11 mouse cellular contexts compared by ENCODE assay signal in the genomic region with DNA sequence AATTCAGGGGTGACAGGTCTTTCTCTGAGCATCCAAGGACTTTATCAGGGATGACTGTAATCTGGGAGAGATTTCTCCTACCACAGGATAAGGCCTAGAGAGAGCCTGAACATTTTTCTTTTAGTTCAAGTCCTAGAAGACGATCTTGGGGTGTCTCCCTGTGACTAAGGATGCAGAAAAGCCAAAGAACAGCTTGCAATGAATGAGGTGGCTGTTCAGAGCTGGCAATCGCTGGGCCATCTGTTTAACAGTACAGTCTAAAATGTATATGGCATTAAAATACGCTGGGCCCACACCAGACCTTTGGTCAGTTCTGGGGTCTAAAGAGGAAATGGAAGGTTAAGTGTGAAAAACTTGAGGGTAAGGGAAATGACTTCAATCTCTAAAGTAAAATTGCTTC.
DNase-seq lines count a peak whose midpoint lies in the region; ATAC-seq and TF ChIP-seq lines count a peak whose summit lies in the region.
"Had no signal": no experiment of that assay in that cellular context is flagged by ENCODE, and none has a peak within 500 bp of the region (broad histone marks: within the 10 kb centered on the region; RNA-seq: fewer than 3 reads in every experiment).

No protein-coding gene starts in this region.

- no peak for ATAC-seq in forebrain, embryonic 15.5 days (replicated peaks)
- ATAC-seq in hindbrain, embryonic 13.5 days (ENCODE audit: low FRiP score), result no peak
- ATAC-seq in hindbrain, embryonic 12.5 days (ENCODE audit: low FRiP score), result no peak
- ATAC-seq in megakaryocyte, adult 5-6 weeks (ENCODE audit: poor library complexity, severe bottlenecking), result no peak
- no peak for ATAC-seq in midbrain, postnatal 0 days (ENCODE audit: low FRiP score)

- H3K36me3 ChIP-seq in forebrain, embryonic 10.5 days (replicated peaks), result no peaks in the 10 kb centered on the region
- no peaks in the 10 kb centered on the region for H3K36me3 ChIP-seq in forebrain, embryonic 15.5 days
- no peaks in the 10 kb centered on the region for H3K36me3 ChIP-seq in hindbrain, embryonic 13.5 days
- no peaks in the 10 kb centered on the region for H3K36me3 ChIP-seq in hindbrain, embryonic 12.5 days
- peaks cover 21% of the 10 kb centered on the region for H3K36me3 ChIP-seq in megakaryocyte, embryonic 14.5 days (replicated peaks; ENCODE audit: low read length)
- no peaks in the 10 kb centered on the region for H3K36me3 ChIP-seq in midbrain, postnatal 0 days (ENCODE audit: insufficient read depth, low read length)
- H3K36me3 ChIP-seq: embryonic facial prominence, embryonic 13.5 days; stomach, embryonic 15.5 days had no signal

- no peak overlapping the region for H3K9ac ChIP-seq in forebrain, embryonic 15.5 days (replicated peaks)
- H3K9ac ChIP-seq in hindbrain, embryonic 13.5 days, result 0 out of 2 replicates have a peak overlapping the region, but pooled peaks have one; percentile 8
- H3K9ac ChIP-seq in hindbrain, embryonic 12.5 days, result no peak overlapping the region
- no peak overlapping the region for H3K9ac ChIP-seq in midbrain, postnatal 0 days (replicated peaks; ENCODE audit: low read length, poor library complexity, severe bottlenecking)
- H3K9ac ChIP-seq: embryonic facial prominence, embryonic 13.5 days; stomach, embryonic 15.5 days had no signal

- no peak for DNase-seq in forebrain, embryonic 10.5 days (ENCODE audit: extremely low spot score, low spot score)
- no peak for DNase-seq in midbrain, postnatal 0 days (ENCODE audit: low spot score)
- no peak for DNase-seq in frontal cortex, postnatal 36 days (ENCODE audit: low spot score in 2 of 2)
- DNase-seq: adrenal gland, postnatal 10 days had no signal

- 88% methylated on average over 3 of the region's 3 CpGs for WGBS in forebrain, embryonic 10.5 days
- WGBS in forebrain, embryonic 15.5 days, result 61% methylated on average over 3 of the region's 3 CpGs
- 68% methylated on average over 3 of the region's 3 CpGs for WGBS in hindbrain, embryonic 13.5 days
- 69% methylated on average over 3 of the region's 3 CpGs for WGBS in hindbrain, embryonic 12.5 days
- WGBS in midbrain, postnatal 0 days, result 80% methylated on average over 3 of the region's 3 CpGs

- H3K27ac ChIP-seq in forebrain, embryonic 10.5 days, result peak overlapping the region; percentile 65
- no peak overlapping the region for H3K27ac ChIP-seq in forebrain, embryonic 15.5 days (replicated peaks)
- peak overlapping the region; percentile 42 for H3K27ac ChIP-seq in hindbrain, embryonic 13.5 days
- no peak overlapping the region for H3K27ac ChIP-seq in hindbrain, embryonic 12.5 days
- H3K27ac ChIP-seq in midbrain, postnatal 0 days (ENCODE audit: low read depth, low read length), result 0 out of 2 replicates have a peak overlapping the region, but pooled peaks have one; percentile 18

- no peaks in the 10 kb centered on the region for H3K27me3 ChIP-seq in forebrain, embryonic 10.5 days (ENCODE audit: poor library complexity, severe bottlenecking)
- H3K27me3 ChIP-seq in forebrain, embryonic 15.5 days, result no peaks in the 10 kb centered on the region
- no peaks in the 10 kb centered on the region for H3K27me3 ChIP-seq in hindbrain, embryonic 13.5 days
- H3K27me3 ChIP-seq in hindbrain, embryonic 12.5 days, result no peaks in the 10 kb centered on the region
- no peaks in the 10 kb centered on the region for H3K27me3 ChIP-seq in megakaryocyte, embryonic 14.5 days (replicated peaks)
- no peaks in the 10 kb centered on the region for H3K27me3 ChIP-seq in midbrain, postnatal 0 days (ENCODE audit: insufficient read depth, low read length)
- H3K27me3 ChIP-seq: embryonic facial prominence, embryonic 13.5 days; stomach, embryonic 15.5 days had no signal

- peaks cover 27% of the 10 kb centered on the region for H3K4me1 ChIP-seq in forebrain, embryonic 10.5 days
- H3K4me1 ChIP-seq in forebrain, embryonic 15.5 days, result peaks cover 25% of the 10 kb centered on the region
- H3K4me1 ChIP-seq in hindbrain, embryonic 13.5 days (replicated peaks), result peaks cover 42% of the 10 kb centered on the region
- H3K4me1 ChIP-seq in hindbrain, embryonic 12.5 days, result peaks cover 35% of the 10 kb centered on the region
- peaks cover 100% of the 10 kb centered on the region for H3K4me1 ChIP-seq in megakaryocyte, embryonic 14.5 days
- H3K4me1 ChIP-seq in midbrain, postnatal 0 days (ENCODE audit: insufficient read depth, low read length), result peaks cover 10% of the 10 kb centered on the region

- H3K4me3 ChIP-seq in forebrain, embryonic 10.5 days, result no peak overlapping the region
- no peak overlapping the region for H3K4me3 ChIP-seq in forebrain, embryonic 15.5 days
- no peak overlapping the region for H3K4me3 ChIP-seq in hindbrain, embryonic 13.5 days
- H3K4me3 ChIP-seq in hindbrain, embryonic 12.5 days, result no peak overlapping the region
- peak overlapping the region; percentile 50 for H3K4me3 ChIP-seq in megakaryocyte, embryonic 14.5 days (replicated peaks)
- no peak overlapping the region for H3K4me3 ChIP-seq in midbrain, postnatal 0 days (ENCODE audit: low read depth, low read length)
- H3K4me3 ChIP-seq: embryonic facial prominence, embryonic 13.5 days; stomach, embryonic 15.5 days had no signal

- no peak for TF ChIP-seq CTCF in midbrain, postnatal 0 days (IDR thresholded peaks at IDR 0.05)

- no peak overlapping the region for H3K4me2 ChIP-seq in forebrain, embryonic 15.5 days (replicated peaks)
- no peak overlapping the region for H3K4me2 ChIP-seq in hindbrain, embryonic 13.5 days
- no peak overlapping the region for H3K4me2 ChIP-seq in hindbrain, embryonic 12.5 days (replicated peaks)
- no peak overlapping the region for H3K4me2 ChIP-seq in midbrain, postnatal 0 days (ENCODE audit: low read depth, low read length, poor library complexity, severe bottlenecking)
- H3K4me2 ChIP-seq: embryonic facial prominence, embryonic 13.5 days had no signal

- no peaks in the 10 kb centered on the region for H3K9me3 ChIP-seq in forebrain, embryonic 10.5 days
- H3K9me3 ChIP-seq in forebrain, embryonic 15.5 days, result no peaks in the 10 kb centered on the region
- H3K9me3 ChIP-seq in hindbrain, embryonic 13.5 days, result no peaks in the 10 kb centered on the region
- H3K9me3 ChIP-seq in hindbrain, embryonic 12.5 days (replicated peaks), result no peaks in the 10 kb centered on the region
- H3K9me3 ChIP-seq in megakaryocyte, embryonic 14.5 days, result no peaks in the 10 kb centered on the region
- H3K9me3 ChIP-seq in midbrain, postnatal 0 days (ENCODE audit: low read length), result no peaks in the 10 kb centered on the region
- H3K9me3 ChIP-seq: embryonic facial prominence, embryonic 13.5 days; stomach, embryonic 15.5 days had no signal

Comparison
In these comparisons a context has a peak if more than half of its experiments do, and no peak if none do; other contexts are left out.
1. H3K27ac ChIP-seq: peak in forebrain, embryonic 10.5 days (single experiment), hindbrain, embryonic 13.5 days (single experiment) and midbrain, postnatal 0 days (single experiment); none in forebrain, embryonic 15.5 days (single experiment) and hindbrain, embryonic 12.5 days (single experiment).